ENCODE assay signal across 25 mouse cellular contexts in genomic region chr10:61200998-61201397, GRCm38 (mm10). TPM values are rescaled to one million over a fixed set of nuclear protein-coding genes. Genes with fewer than 3 reads are reported as not detected.
DNase-seq lines count a peak whose midpoint lies in the region; ATAC-seq and TF ChIP-seq lines count a peak whose summit lies in the region.
"Had no signal": no experiment of that assay in that cellular context is flagged by ENCODE, and none has a peak within 500 bp of the region (broad histone marks: within the 10 kb centered on the region; RNA-seq: fewer than 3 reads in every experiment).

No protein-coding gene starts in this region.

- peak; percentile 12 for DNase-seq in hindbrain, embryonic 10.5 days (ENCODE audit: low spot score)
- DNase-seq in hindbrain, postnatal 0 days (ENCODE audit: low spot score): no peak
- DNase-seq in R1 (ENCODE audit: low read depth, low spot score): peak; percentile 53
- no peak for DNase-seq in left cerebral cortex, adult 2 months (ENCODE audit: extremely low spot score in 1 of 2, low spot score in 2 of 2)
- DNase-seq in ovary, postnatal 14 days (ENCODE audit: low spot score): no peak
- DNase-seq: adrenal gland, postnatal 10 days; cerebellum, adult 11 months; cerebellum, adult 8-10 months; cerebellum, postnatal 14 days; heart, adult 18-20 months; heart, postnatal 10 days; kidney, adult 11 months had no signal

- intact Hi-C loops in left cerebral cortex, adult 2 months (cut with DNase I): loop anchor here (5.0 kb wide), 1 partner anchor 196 kb away; no protein-coding TSS in a partner anchor

- H3K27ac ChIP-seq in hindbrain, embryonic 10.5 days: no peak overlapping the region
- no peak overlapping the region for H3K27ac ChIP-seq in hindbrain, postnatal 0 days
- no peak overlapping the region for H3K27ac ChIP-seq in left cerebral cortex, adult 2 months
- H3K27ac ChIP-seq: embryonic facial prominence, embryonic 12.5 days; forebrain, embryonic 15.5 days; heart, embryonic 10.5 days had no signal

- no peak overlapping the region for H3K9ac ChIP-seq in hindbrain, postnatal 0 days (replicated peaks; ENCODE audit: low read length)
- H3K9ac ChIP-seq: embryonic facial prominence, embryonic 12.5 days; forebrain, embryonic 15.5 days had no signal

- no peaks in the 10 kb centered on the region for H3K9me3 ChIP-seq in hindbrain, embryonic 10.5 days
- no peaks in the 10 kb centered on the region for H3K9me3 ChIP-seq in hindbrain, postnatal 0 days (ENCODE audit: low read length)
- H3K9me3 ChIP-seq in E14TG2a.4 (ENCODE audit: low read length): no peaks in the 10 kb centered on the region
- H3K9me3 ChIP-seq: embryonic facial prominence, embryonic 12.5 days; forebrain, embryonic 15.5 days; heart, embryonic 10.5 days had no signal

- H3K4me3 ChIP-seq in hindbrain, embryonic 10.5 days: no peak overlapping the region
- no peak overlapping the region for H3K4me3 ChIP-seq in hindbrain, postnatal 0 days (ENCODE audit: low read length)
- peak overlapping the region; percentile 37; the same call in 1 of the 2 replicates for H3K4me3 ChIP-seq in E14TG2a.4 (replicated peaks; ENCODE audit: low read length)
- no peak overlapping the region for H3K4me3 ChIP-seq in left cerebral cortex, adult 2 months
- H3K4me3 ChIP-seq: embryonic facial prominence, embryonic 12.5 days; forebrain, embryonic 15.5 days; heart, embryonic 10.5 days had no signal

- peaks cover 23% of the 10 kb centered on the region for H3K4me1 ChIP-seq in hindbrain, embryonic 10.5 days (replicated peaks)
- H3K4me1 ChIP-seq in hindbrain, postnatal 0 days (ENCODE audit: insufficient read depth, low read length): no peaks in the 10 kb centered on the region
- peaks cover 63% of the 10 kb centered on the region for H3K4me1 ChIP-seq in E14TG2a.4 (replicated peaks; ENCODE audit: low read depth, low read length)
- H3K4me1 ChIP-seq: embryonic facial prominence, embryonic 12.5 days; forebrain, embryonic 15.5 days had no signal

- no peaks in the 10 kb centered on the region for H3K36me3 ChIP-seq in hindbrain, embryonic 10.5 days
- H3K36me3 ChIP-seq in hindbrain, postnatal 0 days (ENCODE audit: insufficient read depth, low read length): no peaks in the 10 kb centered on the region
- H3K36me3 ChIP-seq in E14TG2a.4 (ENCODE audit: insufficient read depth, low read length): peaks cover 69% of the 10 kb centered on the region
- H3K36me3 ChIP-seq: embryonic facial prominence, embryonic 12.5 days; forebrain, embryonic 15.5 days; heart, embryonic 10.5 days had no signal

- no peak overlapping the region for H3K4me2 ChIP-seq in hindbrain, postnatal 0 days (ENCODE audit: low read depth, low read length)
- H3K4me2 ChIP-seq: embryonic facial prominence, embryonic 12.5 days; forebrain, embryonic 15.5 days had no signal

- ATAC-seq in hindbrain, postnatal 0 days: no peak
- ATAC-seq: forebrain, embryonic 15.5 days; hindbrain, embryonic 16.5 days; Patski had no signal

- WGBS in hindbrain, embryonic 10.5 days: 39% methylated on average over 9 of the region's 9 CpGs
- 60% methylated on average over 9 of the region's 9 CpGs for WGBS in hindbrain, postnatal 0 days

- H3K27me3 ChIP-seq in hindbrain, embryonic 10.5 days (ENCODE audit: insufficient read depth, poor library complexity, severe bottlenecking): peaks cover 22% of the 10 kb centered on the region; the same call in 1 of the 2 replicates
- no peaks in the 10 kb centered on the region for H3K27me3 ChIP-seq in hindbrain, postnatal 0 days (ENCODE audit: insufficient read depth, low read length)
- no peaks in the 10 kb centered on the region for H3K27me3 ChIP-seq in E14TG2a.4 (ENCODE audit: insufficient read depth, low read length)
- H3K27me3 ChIP-seq: embryonic facial prominence, embryonic 12.5 days; forebrain, embryonic 15.5 days had no signal

- no peak for TF ChIP-seq CTCF in hindbrain, postnatal 0 days (IDR thresholded peaks at IDR 0.05; ENCODE audit: low read depth)
- TF ChIP-seq CTCF in E14TG2a.4 (conservative IDR thresholded peaks at IDR 0.05; ENCODE audit: low read length): no peak
- no peak for TF ChIP-seq CTCF in left cerebral cortex, adult 2 months (IDR thresholded peaks at IDR 0.05)

RNA-seq across cellular contexts. Expression of gene Tbata, which starts 29.2 kb away (rescaled TPM):
- 0.16 and 0.25 TPM in 2 replicates for polyA plus RNA-seq in hindbrain, embryonic 10.5 days (2016; fragmentation: Nextera tagmentation; extraction: Ambion mirVana)
- 1.5 and 1.6 TPM in 2 replicates for total RNA-seq in hindbrain, postnatal 0 days (2014; rRNA removed)
- polyA plus RNA-seq in hindbrain, postnatal 0 days (2015; fragmentation: Nextera tagmentation; extraction: Ambion mirVana): 4.8 and 6.2 TPM in 2 replicates
- total RNA-seq in left cerebral cortex, adult 2 months (2021): 1 to 10 TPM in 1 of 2 experiments, under 1 TPM in 1; 0.54 to 1.3 TPM
- total RNA-seq: adrenal gland, postnatal 10 days; common myeloid progenitor, adult 5-6 weeks; gastrocnemius, adult 8-10 months; gastrocnemius, postnatal 4 days; heart, adult 18-20 months; heart, postnatal 10 days; hematopoietic stem cell, adult 5-6 weeks had no signal
- polyA plus RNA-seq: embryonic facial prominence, embryonic 12.5 days; forebrain, embryonic 11.5 days; heart, embryonic 10.5 days; heart, embryonic 14.5 days; intestine, embryonic 14.5 days; Patski had no signal

RNA-seq across cellular contexts. Expression of gene Sgpl1, which starts 53.5 kb away (rescaled TPM):
- polyA plus RNA-seq in hindbrain, embryonic 10.5 days (2016; fragmentation: Nextera tagmentation; extraction: Ambion mirVana): 64.8 and 73.0 TPM in 2 replicates
- 52.1 and 57.1 TPM in 2 replicates for total RNA-seq in hindbrain, postnatal 0 days (2014; rRNA removed)
- 36.1 and 36.8 TPM in 2 replicates for polyA plus RNA-seq in hindbrain, postnatal 0 days (2015; fragmentation: Nextera tagmentation; extraction: Ambion mirVana)
- 10 to 100 TPM; 21.8 to 23.1 TPM for total RNA-seq in left cerebral cortex, adult 2 months (2021)

Comparison
In these comparisons a context has a peak if more than half of its experiments do, and no peak if none do; other contexts are left out.
1. DNase-seq: peak in hindbrain, embryonic 10.5 days (single experiment) and R1 (single experiment); none in hindbrain, postnatal 0 days (single experiment), left cerebral cortex, adult 2 months (0 of 2) and ovary, postnatal 14 days (single experiment).